Mouse (Mus musculus) c-Kit-positive CD71-positive TER-119-negative erythroid progenitor cells, embryonic 14.5 days (primary cell): ENCODE results near the gene Loxl3.

Experiments used
- DNase-seq: peaks from one replicate; pipeline ENCODE4 v3.0.0-alpha.2; 2013; ENCODE audit warnings: low read depth

Loxl3 gene

DNA sequence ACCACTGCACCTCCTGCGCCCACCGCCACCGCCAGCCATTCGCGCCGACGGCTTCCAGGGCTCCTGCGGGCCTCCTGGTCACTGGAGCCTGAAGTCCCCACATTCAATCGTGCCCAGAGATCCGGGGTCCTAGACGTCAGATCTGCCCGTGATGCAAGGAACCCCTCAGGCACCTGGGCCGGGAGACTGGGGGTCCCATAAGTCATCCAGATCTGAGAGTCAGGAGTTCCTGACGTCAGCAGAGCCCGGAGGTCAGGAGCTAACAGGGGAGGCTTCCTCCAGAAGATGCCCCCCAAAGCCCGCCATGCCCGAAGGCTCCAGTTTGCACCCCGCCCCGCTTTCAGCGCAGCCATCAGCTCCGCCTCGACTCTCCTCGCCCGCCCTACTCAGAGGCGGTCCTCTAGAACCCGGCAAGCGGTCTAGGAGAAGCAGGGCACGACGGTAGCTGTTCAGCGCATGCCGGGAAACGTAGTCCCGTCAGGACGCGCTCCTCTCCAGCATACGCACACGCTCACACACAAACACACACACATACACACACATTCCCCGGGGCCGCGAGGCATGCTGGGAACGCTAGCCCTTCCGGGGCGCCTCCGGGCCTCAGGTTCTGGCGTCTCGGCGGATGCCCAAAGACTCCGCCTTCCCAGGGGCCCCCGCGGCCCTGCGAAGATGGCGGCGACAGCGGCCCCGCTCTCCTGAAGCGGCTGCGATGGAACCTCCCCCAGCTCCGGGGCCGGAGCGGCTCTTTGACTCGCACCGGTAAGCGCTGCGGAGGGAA is 20.3 kb downstream of the Loxl3 start, which contains the start of gene Aup1:
Aup1 (plus strand) TSS at position 448 of the 778 bp plus-strand sequence.
- peak; percentile 97 for DNase-seq

DNA sequence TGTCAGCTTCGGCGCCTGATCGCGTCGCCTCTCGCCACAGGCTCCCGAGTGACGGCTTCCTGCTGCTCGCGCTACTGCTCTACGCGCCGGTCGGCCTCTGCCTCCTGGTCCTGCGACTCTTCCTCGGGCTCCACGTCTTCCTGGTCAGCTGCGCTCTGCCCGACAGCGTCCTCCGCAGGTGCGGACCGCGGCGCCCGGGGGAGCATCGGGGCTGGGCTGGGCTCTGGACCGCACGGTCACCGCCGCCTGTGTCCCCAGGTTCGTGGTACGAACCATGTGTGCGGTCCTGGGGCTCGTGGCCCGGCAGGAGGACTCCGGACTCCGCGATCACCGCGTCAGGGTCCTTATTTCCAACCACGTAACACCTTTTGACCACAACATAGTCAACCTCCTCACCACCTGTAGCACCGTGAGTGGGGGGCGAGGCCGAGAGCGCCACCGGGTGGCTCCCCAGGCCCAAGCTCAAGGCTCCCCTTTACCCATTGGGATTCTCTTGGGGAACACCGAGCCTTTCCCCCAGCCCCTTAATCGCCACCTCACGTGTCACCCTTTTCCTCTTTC is 21.0 kb downstream of the Loxl3 start, which contains the start of gene Htra2:
Htra2 (minus strand) TSS at position 403 of the 561 bp plus-strand sequence.
- DNase-seq, result no peak

DNA sequence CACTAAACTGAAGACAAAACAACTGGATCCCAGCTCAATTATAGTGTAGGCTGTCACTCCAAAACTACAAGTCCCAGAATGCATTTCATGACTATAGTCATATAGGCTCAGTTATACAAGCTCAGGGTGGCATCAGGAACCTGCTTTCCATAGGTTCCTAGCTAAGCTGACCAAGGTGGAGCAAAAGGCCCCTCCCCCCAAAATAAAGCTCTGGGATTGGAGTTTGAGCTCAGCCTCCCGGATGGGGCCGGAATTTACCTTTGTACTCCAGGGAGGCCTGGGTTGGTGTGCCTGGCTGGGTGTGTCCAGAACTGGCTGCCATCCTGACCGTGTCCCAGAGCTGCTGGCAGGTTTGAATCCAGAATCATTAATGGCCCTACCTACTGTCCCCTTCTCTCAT is 23.8 kb downstream of the Loxl3 start, which contains the start of gene Dqx1:
Dqx1 (plus strand) TSS at position 55 of the 400 bp plus-strand sequence.
- no peak for DNase-seq

DNA sequence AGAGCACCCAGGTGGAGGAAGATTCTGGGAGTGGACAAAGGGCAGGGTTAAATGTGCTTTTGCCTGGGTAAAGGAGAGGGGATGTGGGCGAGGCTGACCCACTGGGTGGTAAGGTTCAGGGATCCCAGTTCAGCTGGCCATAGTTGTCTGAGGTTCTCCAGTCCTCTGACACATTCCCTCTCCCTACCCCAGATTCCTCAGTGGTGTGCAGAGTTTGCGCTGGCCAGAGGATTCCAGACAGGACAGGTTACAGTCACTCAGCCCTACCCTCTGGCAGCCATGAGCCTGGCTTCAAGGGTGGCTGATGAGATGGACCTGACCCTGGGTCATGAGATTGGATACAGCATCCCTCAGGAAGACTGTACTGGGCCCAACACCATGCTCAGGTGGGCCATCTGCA is 24.8 kb downstream of the Loxl3 start:
- no peak for DNase-seq

DNA sequence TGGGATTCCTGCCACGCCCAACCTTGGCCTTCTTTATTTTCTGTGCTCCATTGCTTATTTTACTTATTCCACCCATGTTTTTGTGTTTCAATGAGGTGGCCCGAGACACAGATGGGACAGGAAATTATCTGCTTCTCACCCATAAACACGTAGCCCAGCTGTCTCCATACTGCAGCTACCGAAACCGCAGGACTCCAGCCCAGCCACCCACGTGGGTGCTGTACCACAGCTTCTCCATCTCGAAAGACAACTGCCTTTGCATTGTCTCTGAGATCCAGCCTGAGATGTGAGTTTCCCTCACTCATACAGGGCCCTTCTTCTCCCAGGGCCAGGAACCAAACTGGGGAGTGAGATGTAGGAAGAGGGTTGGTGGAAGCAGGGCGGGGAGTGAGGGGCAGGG is 32.0 kb downstream of the Loxl3 start:
- DNase-seq, result no peak

DNA sequence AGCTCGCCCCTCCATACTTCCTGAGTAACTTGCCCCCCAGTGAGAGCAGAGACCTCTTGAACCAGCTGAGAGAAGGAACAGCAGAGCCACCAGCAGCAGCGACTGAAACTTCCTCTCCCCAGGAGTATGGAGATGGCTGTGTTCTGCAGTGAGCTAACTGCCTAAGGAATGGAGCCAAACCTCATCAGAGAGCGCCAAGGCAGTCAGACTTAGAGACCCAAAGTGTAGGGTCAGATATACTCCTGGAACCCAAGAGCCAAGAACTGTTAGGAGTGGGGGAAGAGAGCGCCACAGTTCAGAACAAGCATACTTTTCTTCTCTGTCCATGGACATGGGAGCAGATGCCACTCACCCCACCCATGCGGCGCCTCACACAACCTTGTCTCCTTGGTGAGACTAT is 32.5 kb downstream of the Loxl3 start:
- no peak for DNase-seq

DNA sequence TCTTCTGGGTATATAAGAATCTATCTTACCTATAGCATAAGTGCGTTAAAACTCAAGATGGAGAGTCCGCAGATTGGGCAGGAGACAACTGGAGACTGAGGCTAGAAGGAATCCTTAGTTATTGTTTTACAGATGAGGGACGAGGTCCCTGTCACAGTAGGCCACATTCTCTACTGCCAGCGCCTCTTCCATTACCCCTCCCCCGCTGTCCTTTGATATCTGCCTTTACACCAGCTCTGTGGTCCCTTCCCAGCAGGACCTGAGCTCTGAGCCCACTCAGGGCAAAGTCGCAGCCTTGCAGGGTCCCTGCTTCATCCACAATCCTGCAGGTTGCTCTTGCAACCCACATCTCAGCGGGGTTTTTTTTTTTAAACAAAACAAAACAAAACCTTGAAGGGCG is 34.2 kb downstream of the Loxl3 start:
- no peak for DNase-seq

DNA sequence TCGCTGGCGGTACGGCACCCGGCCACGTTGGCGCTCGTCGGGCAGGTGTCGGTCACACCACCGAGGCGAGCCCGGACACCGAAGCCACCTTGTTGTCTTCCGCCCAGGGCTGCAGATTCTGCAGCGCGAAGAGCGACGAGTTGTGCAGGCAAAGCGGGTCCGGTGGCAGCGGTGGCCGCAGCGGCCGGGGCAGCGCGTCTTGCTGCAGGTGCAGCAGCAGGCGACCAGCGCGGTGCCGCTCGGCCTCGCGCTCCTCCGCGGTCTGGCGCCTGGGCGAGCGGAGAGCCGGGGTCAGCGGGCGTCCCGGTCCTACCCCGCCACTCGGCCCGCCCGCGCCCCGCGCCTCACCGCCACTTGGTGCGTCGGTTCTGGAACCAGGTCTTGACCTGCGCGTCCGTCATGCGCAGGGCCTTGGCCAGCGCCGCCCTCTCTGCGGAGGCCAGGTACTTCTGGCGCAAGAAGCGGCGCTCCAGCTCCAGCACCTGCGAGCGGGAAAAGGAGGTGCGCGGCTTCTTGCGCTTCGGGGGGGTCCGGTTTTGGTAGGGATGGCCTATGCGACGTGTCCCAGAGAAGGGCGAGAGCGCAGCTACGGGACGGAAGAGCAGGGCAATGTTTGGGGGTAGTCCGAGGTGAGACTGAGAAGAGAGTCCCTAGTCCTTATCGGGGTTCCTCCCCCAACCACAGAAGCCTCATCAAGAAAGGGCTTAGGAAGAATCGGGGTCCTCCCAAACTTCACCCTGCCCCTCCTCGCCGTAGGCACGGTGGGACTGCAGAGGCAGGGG is 34.9 kb downstream of the Loxl3 start:
- no peak for DNase-seq

DNA sequence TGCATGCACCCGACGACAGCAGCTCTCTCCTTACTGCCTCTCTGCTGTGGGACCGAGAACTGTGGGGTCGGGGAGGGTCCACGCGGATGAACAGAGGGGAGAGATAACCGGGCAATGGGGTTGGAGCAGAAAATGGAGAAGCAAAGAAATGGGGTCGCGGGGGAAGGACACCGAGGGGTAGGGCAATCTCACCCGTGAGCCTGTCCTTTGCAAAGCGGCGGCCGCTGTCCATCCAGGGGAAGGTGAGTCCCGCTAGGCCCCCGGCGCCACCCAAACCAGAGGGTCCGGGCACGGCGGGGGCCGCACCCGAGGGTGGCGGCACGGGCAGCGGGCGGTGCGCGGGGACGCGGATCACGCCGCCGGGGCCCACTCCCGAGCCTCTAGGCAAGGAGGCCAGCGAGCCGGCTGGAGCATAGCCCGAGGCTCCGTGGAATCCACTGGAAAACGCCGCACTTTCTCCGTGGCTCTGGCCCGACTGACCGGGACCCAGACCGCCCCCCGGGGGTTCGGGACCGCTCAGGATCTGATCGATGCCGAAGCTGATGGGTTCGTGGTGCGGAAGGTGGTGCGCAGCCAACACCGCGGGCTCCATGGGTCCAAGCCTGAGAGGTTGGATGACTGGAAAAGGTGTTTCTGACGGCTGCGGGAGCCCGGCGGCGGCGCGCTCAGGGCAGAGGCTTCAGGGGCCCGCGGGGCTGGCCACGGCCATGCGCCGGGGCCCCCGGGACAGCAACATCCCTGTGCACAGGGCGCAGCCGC is 35.7 kb downstream of the Loxl3 start:
- DNase-seq, result no peak

DNA sequence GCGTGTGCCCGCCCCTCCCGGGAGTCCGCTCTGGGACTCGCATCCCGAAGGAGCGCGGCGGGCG is 36.1 kb downstream of the Loxl3 start, which contains the start of gene Tlx2:
Tlx2 (minus strand) TSS at position 47 of the 64 bp plus-strand sequence.
- no peak for DNase-seq

DNA sequence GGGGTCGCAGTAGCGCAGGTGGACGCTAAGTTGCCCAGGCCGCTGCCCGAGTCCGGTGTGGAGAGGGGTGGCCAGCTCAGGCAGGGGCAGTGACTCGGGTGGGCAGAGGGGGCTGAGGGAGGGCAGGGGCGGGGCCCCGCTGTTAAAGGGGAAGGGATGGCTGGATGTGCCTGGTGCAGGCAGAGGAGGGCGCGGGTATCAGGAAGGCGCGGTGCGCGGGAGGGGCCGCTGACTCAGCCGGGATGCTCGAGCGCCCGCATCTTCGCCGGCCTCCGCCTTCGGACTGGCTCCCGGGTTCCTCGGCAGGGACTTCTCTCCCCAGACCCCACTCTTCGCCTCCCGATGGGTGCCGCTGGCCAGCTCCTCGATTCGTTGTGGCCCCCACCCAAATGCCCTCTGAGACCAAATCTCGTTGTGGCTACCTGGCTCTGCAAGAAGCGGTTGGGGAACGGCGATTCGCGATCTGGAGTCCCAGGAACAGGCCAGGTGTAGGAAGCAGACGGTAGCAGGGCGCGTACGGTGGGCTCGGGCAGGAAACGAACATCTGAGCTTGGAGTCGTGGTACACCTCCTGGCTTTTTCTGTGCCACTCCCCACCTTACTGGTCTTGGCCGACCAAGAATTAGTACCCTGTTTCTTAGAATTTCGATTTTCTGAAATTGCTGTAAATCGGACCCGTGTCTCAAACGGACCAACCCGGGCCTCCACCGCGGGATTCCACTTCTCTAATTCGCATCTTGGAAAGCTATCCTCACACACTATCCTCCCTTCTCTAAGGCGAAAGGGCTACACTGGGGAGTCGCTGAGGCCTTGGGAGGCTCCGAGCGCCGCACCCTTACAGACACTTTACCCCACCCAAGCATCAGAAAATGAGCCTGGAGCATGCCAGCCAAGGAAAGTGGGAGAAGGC is 36.6 kb downstream of the Loxl3 start:
- DNase-seq, result no peak

DNA sequence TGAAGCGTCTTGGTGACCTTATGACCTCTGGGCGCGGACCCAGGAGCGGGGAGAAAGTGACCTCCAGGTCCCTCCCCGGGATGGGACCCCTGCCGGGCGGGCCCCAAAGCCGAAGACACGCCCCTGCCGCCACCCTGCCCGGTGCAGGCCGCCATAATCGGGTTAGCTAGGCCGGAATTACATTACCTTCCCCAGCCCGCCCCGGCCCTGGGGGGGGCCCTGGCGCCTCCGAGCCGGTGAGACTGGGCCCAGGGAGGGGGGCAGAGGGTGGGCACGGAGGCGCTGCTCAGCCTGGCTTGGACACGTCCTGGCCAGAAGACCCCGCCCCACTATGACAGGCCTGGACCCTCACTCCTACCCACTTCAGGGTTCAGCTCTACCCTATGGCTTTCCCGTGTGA is 37.2 kb downstream of the Loxl3 start:
- no peak for DNase-seq

DNA sequence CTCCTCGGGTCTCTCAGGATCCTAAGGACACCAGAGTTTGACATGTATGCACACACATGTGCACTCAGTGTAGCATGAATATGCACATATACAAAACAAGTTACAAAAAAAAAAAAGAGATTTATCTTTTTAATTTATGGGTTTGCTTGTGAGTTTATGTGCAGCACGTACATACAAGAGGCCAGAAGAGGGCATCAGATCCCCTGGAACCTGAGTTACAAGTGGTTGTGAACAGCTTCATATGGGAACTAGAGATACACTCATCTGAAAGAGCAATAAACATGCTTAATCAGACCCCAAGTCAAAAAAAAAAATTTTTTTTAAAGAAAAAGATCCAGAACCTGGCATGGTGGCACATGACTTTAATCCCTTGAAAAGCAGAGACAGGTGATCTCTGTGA is 41.0 kb downstream of the Loxl3 start:
- DNase-seq, result no peak

DNA sequence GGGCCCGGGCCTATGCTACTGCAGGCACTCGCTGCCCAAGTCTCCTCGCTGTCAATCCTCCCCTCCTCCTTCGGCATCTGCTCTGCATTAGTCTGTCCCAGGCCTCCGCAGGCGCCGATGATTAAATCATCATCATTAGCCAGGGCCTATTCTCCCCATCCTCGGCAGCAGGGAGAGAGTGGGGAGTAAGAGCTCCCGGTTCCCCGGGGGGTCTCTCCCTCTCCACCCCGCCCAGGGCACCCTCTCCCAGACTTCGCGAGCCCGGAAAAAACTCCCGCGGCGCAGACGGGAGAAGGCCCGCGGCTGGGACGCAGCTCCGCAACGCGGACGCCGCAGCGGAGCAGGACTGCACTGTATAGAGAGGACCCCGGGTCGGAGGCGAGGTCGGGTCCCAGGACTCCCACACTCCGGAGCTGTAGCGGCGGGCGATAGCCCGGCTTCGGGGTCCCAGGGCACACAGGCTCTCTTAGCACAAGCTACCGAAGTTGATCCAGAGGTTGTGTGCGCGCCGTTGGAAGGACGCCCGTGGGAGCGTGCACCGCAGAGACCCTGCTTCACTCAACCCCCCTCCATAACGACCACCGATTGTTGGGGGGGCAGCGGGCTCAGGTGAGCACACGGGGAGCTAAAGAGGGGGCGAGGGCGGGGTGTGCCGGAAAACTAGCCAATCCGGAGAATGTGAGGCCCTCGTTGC is 43.8 kb downstream of the Loxl3 start, which contains the start of gene Pcgf1:
Pcgf1 (plus strand) TSS at position 240 of the 694 bp plus-strand sequence.
- no peak for DNase-seq

DNA sequence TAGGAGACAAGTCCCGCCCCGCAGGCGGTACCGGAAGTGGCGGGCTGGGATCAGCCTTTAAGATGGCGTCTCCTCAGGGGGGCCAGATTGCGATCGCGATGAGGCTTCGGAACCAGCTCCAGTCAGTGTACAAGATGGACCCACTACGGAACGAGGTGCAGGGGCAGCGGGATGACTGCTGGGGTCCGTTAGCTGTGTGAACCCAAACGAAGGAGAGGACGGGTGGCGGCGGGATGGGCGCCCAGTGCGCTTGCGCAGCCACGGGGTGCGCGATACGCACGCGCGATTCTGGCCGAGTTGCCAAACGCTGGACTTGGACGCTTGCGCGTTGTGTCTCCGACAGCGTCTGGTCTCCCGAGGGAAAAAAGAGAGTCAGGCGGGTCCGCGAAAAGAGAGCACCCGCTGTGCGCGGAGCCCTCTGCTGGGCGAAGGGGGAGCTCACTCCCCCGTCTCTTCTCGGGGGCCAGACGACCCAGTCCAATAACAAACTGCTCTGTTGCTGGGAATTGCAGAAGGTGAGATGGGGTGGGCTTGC is 44.4 kb downstream of the Loxl3 start:
- DNase-seq, result peak; percentile 98

DNA sequence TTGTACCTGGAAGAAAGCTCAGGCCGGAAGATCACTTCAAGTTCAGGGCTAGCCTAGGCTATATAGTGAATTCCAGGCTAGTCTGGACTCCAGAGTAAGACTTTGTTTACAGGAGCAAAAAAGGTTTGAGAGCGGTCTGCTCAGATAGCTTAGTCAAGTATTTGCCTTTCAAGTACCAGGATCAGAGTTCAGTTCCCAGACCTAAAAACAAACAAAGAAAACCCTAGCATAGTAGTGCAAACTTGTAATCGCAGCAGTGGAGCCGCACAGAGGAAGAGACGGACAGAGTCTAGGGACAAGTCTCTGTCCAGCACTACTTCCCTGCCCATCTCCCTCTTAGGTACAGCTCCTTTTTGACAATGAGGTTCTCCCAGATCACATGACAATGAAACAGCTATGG is 46.2 kb downstream of the Loxl3 start:
- no peak for DNase-seq

DNA sequence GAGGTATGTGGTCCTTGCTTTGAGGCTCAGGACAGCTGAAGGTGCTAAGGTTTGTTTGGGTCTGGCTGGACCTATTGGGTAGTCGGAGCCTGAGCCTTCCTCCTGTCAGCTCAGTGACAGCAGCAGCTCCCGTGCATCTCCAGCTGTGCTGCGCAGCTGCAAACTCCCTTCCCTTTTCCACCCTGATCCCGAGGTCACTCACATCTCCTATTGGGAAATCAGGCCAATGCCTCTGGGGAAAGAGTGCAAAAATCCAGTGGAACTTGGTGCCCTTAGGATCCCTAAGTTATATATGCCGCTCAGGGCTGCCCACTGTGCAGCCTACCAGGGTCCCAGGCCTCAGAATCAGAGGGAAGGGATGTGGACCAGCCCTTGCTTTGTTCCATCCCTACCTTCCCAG is 49.5 kb downstream of the Loxl3 start:
- no peak for DNase-seq

DNA sequence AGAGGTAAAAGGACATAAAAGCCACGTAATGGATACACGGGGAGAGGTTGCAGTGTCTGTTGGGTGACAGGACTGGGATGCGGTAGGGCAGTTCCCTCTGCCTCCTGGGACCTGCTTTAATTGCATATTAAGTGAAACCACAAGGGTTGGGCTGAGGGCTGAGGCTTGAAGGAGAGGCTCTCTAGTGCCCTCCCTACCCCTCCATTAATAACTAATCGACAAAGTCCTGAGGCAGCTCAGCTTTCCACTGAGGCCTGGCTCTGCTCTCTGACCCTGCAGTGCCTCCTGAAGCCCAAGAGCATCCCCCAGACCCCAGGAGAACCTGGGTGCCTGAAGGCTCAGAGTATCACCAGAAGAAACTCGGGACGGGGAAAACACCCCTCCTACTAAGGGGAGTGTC is 50.5 kb downstream of the Loxl3 start:
- DNase-seq, result no peak

DNA sequence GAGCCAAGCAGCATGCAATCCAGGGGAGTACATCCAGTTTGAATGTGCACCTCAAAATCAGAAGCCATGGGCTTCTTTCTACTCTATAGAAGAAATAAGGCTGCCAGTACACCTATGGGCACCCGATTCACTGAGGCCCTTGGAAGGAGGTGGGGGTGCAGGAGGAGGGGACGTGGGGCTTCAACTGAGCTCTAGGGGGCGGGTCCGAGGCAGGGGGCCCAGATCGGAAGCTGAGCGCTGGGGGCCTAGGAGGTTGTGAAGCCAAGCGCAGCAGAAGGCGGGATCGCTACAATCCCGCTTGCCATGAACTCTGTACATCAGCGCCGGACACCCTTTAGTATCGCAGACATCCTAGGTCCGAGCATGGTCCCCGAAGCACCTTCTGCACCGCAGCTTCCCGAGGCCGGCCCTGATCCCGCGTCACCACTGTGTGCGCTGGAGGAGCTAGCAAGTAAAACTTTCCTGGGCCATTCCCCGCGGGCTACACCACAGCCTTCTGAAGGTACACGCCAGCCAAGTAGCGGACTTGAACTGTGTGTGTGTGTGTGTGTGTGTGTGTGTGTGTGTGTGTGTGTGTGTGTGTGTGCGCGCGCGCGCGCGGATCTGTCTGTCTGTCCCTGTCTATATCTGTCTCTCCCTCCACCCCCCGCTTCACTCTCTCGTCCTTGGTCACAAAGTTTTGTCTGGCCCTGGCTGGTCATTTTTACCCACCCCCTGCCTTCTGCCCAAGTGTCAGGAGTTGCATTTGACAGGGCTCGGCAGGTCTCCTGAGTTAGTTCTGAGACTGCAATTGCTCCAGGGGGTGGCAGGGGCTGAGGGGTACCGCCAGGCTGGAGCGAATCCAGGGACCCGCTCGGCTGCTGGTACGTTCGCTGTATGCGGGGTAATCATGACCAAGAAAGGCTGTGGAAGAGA is 52.4 kb downstream of the Loxl3 start, which contains the start of gene Lbx2:
Lbx2 (plus strand) TSS at position 247 of the 915 bp plus-strand sequence.
- no peak for DNase-seq
